In the genomic region with DNA sequence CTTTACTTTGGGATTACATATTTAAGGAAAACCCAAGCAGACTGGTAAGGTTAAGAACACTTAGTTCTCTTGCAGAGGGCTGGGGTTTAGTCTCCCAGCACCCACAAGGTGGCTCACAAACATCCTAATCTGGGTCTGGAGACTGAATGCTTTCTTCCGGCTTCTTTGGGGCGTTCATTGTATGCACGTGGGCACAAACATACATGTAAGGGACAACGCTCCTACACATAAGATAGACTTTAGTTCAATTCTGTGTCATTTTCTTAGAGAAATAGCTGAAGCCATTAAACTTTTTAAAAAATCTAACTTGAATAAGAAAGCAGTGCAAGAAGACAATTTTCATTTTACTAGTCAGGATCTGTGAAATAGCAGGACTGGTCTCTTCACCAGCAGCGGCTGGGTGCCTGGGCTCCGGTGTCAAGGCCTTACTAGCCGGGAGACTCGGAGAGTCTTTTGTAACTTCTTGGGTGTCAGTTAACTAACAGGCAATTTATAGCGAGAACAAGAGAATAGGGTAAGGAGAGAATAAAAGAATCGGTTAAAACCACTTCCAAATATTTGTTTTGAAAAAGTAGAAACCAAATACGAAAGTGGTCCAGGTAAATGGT, we compare ENCODE assay signal across 8 mouse cellular contexts. TPM values are rescaled to one million over a fixed set of nuclear protein-coding genes. Genes with fewer than 3 reads are reported as not detected.
A peak's percentile ranks its signal among the peaks of the same experiment; 100 is the strongest.
DNase-seq lines count a peak whose midpoint lies in the region; ATAC-seq and TF ChIP-seq lines count a peak whose summit lies in the region.

No protein-coding gene starts in this region.

- peaks cover 10% of the 10 kb centered on the region for H3K36me3 ChIP-seq in heart, embryonic 11.5 days (ENCODE audit: control insufficient read depth, insufficient read depth, low read length)
- H3K36me3 ChIP-seq in E14TG2a.4 (ENCODE audit: insufficient read depth, low read length): peaks cover 47% of the 10 kb centered on the region
- peaks cover 23% of the 10 kb centered on the region for H3K36me3 ChIP-seq in embryonic facial prominence, embryonic 12.5 days
- H3K36me3 ChIP-seq in intestine, postnatal 0 days (ENCODE audit: control insufficient read depth, insufficient read depth): peaks cover 15% of the 10 kb centered on the region
- H3K36me3 ChIP-seq in midbrain, embryonic 16.5 days (ENCODE audit: control insufficient read depth, insufficient read depth, low read length): peaks cover 7% of the 10 kb centered on the region

- H3K9me3 ChIP-seq in heart, embryonic 11.5 days (replicated peaks; ENCODE audit: control insufficient read depth, low read length): no peaks in the 10 kb centered on the region
- no peaks in the 10 kb centered on the region for H3K9me3 ChIP-seq in E14TG2a.4 (ENCODE audit: low read length)
- H3K9me3 ChIP-seq in embryonic facial prominence, embryonic 12.5 days: no peaks in the 10 kb centered on the region
- H3K9me3 ChIP-seq in intestine, postnatal 0 days (ENCODE audit: control insufficient read depth): no peaks in the 10 kb centered on the region
- no peaks in the 10 kb centered on the region for H3K9me3 ChIP-seq in midbrain, embryonic 16.5 days (replicated peaks; ENCODE audit: control insufficient read depth, low read length, poor library complexity, severe bottlenecking)

- intact Hi-C loops in heart, postnatal 36 days (cut with DNase I): loop anchor here (2.0 to 5.0 kb wide), 3 partner anchors 41 to 181 kb away; a partner anchor contains a TSS

- H3K4me3 ChIP-seq in heart, embryonic 11.5 days (ENCODE audit: low read depth, low read length): peak overlapping the region; percentile 87
- peak overlapping the region; percentile 94 for H3K4me3 ChIP-seq in E14TG2a.4 (replicated peaks; ENCODE audit: low read length)
- H3K4me3 ChIP-seq in embryonic facial prominence, embryonic 12.5 days: peak overlapping the region; percentile 81
- peak overlapping the region; percentile 80 for H3K4me3 ChIP-seq in intestine, postnatal 0 days (ENCODE audit: low read depth, low read length)
- peak overlapping the region; percentile 86 for H3K4me3 ChIP-seq in midbrain, embryonic 16.5 days (ENCODE audit: low read depth, low read length)

- peaks cover 5% of the 10 kb centered on the region; the same call in 1 of the 2 replicates for H3K4me1 ChIP-seq in heart, embryonic 11.5 days (ENCODE audit: control insufficient read depth, insufficient read depth, low read length)
- peaks cover 52% of the 10 kb centered on the region for H3K4me1 ChIP-seq in E14TG2a.4 (replicated peaks; ENCODE audit: low read depth, low read length)
- H3K4me1 ChIP-seq in embryonic facial prominence, embryonic 12.5 days: peaks cover 9% of the 10 kb centered on the region; the same call in 1 of the 2 replicates
- H3K4me1 ChIP-seq in intestine, postnatal 0 days (replicated peaks; ENCODE audit: control insufficient read depth, insufficient read depth, low read length): no peaks in the 10 kb centered on the region
- peaks cover 20% of the 10 kb centered on the region for H3K4me1 ChIP-seq in midbrain, embryonic 16.5 days (ENCODE audit: control insufficient read depth, insufficient read depth, low read length)

- peak overlapping the region; percentile 91 for H3K9ac ChIP-seq in heart, embryonic 11.5 days (ENCODE audit: low read depth, low read length)
- H3K9ac ChIP-seq in embryonic facial prominence, embryonic 12.5 days: peak overlapping the region; percentile 73
- peak overlapping the region; percentile 81 for H3K9ac ChIP-seq in intestine, postnatal 0 days (ENCODE audit: low read depth, low read length)
- H3K9ac ChIP-seq in midbrain, embryonic 16.5 days (ENCODE audit: low read depth, low read length): peak overlapping the region; percentile 77

- DNase-seq in heart, postnatal 36 days: no peak
- no peak for DNase-seq in right cerebral cortex, adult 2 months (ENCODE audit: low spot score in 2 of 2)
- no peak for DNase-seq in urinary bladder, postnatal 10 days (ENCODE audit: low spot score)

- peak overlapping the region; percentile 81 for H3K4me2 ChIP-seq in heart, embryonic 11.5 days
- peak overlapping the region; percentile 89 for H3K4me2 ChIP-seq in embryonic facial prominence, embryonic 12.5 days (replicated peaks)
- peak overlapping the region; percentile 93 for H3K4me2 ChIP-seq in intestine, postnatal 0 days (replicated peaks; ENCODE audit: low read depth)
- peak overlapping the region; percentile 68 for H3K4me2 ChIP-seq in midbrain, embryonic 16.5 days (ENCODE audit: low read length)

- no peak for ATAC-seq in heart, embryonic 11.5 days (replicated peaks; ENCODE audit: insufficient number of reproducible peaks, low FRiP score, low TSS enrichment)
- ATAC-seq in embryonic facial prominence, embryonic 12.5 days (ENCODE audit: insufficient number of reproducible peaks, insufficient read depth, low FRiP score, low TSS enrichment): no peak
- no peak for ATAC-seq in intestine, postnatal 0 days
- no peak for ATAC-seq in midbrain, embryonic 16.5 days

- no peaks in the 10 kb centered on the region for H3K27me3 ChIP-seq in heart, embryonic 11.5 days (ENCODE audit: control insufficient read depth, insufficient read depth, low read length)
- no peaks in the 10 kb centered on the region for H3K27me3 ChIP-seq in E14TG2a.4 (ENCODE audit: insufficient read depth, low read length)
- no peaks in the 10 kb centered on the region for H3K27me3 ChIP-seq in embryonic facial prominence, embryonic 12.5 days
- H3K27me3 ChIP-seq in intestine, postnatal 0 days (replicated peaks; ENCODE audit: control insufficient read depth, insufficient read depth, low read length): no peaks in the 10 kb centered on the region
- no peaks in the 10 kb centered on the region for H3K27me3 ChIP-seq in midbrain, embryonic 16.5 days (ENCODE audit: control insufficient read depth, insufficient read depth, low read depth, low read length)

- TF ChIP-seq CTCF in E14TG2a.4 (conservative IDR thresholded peaks at IDR 0.05; ENCODE audit: low read length): no peak
- peak; percentile 42 for TF ChIP-seq CTCF in intestine, postnatal 0 days (IDR thresholded peaks at IDR 0.05; ENCODE audit: low read depth)

- WGBS in heart, embryonic 11.5 days (ENCODE audit: insufficient replicate concordance): 1% methylated on average over 11 of the region's 11 CpGs
- WGBS in embryonic facial prominence, embryonic 12.5 days: under 1% methylated on average over 11 of the region's 11 CpGs
- WGBS in intestine, postnatal 0 days: under 1% methylated on average over 11 of the region's 11 CpGs
- WGBS in midbrain, embryonic 16.5 days: 1% methylated on average over 11 of the region's 11 CpGs

- H3K27ac ChIP-seq in heart, embryonic 11.5 days (ENCODE audit: low read depth, low read length): peak overlapping the region; percentile 69; the same call in 1 of the 2 replicates
- H3K27ac ChIP-seq in embryonic facial prominence, embryonic 12.5 days: peak overlapping the region; percentile 98; the same call in 1 of the 2 replicates
- no peak overlapping the region for H3K27ac ChIP-seq in intestine, postnatal 0 days (ENCODE audit: low read depth, low read length)
- H3K27ac ChIP-seq in midbrain, embryonic 16.5 days (ENCODE audit: low read length): no peak overlapping the region; the same call in 1 of the 2 replicates

RNA-seq across cellular contexts. Expression of a gene that starts 0.7 kb away (rescaled TPM):
- 84.5 and 88.2 TPM in 2 replicates for polyA plus RNA-seq in heart, embryonic 11.5 days (2014; fragmentation: Nextera tagmentation; extraction: Ambion mirVana)
- total RNA-seq in heart, postnatal 36 days (2021): 10 to 100 TPM; 69.0 to 72.7 TPM
- 121 and 133 TPM in 2 replicates for polyA plus RNA-seq in embryonic facial prominence, embryonic 12.5 days (2016; fragmentation: Nextera tagmentation; extraction: Ambion mirVana)
- 19.0 and 23.8 TPM in 2 replicates for polyA plus RNA-seq in intestine, postnatal 0 days (2015; fragmentation: Nextera tagmentation; extraction: Ambion mirVana)
- 55.2 and 62.5 TPM in 2 replicates for polyA plus RNA-seq in midbrain, embryonic 16.5 days (2015; fragmentation: Nextera tagmentation; extraction: Ambion mirVana)

RNA-seq across cellular contexts. Expression of a gene that starts 1.2 kb away (rescaled TPM):
- polyA plus RNA-seq in heart, embryonic 11.5 days (2014; fragmentation: Nextera tagmentation; extraction: Ambion mirVana): 86.6 and 116 TPM in 2 replicates
- total RNA-seq in heart, postnatal 36 days (2021): 100 to 1,000 TPM; 129 to 154 TPM
- 156 and 160 TPM in 2 replicates for polyA plus RNA-seq in embryonic facial prominence, embryonic 12.5 days (2016; fragmentation: Nextera tagmentation; extraction: Ambion mirVana)
- polyA plus RNA-seq in intestine, postnatal 0 days (2015; fragmentation: Nextera tagmentation; extraction: Ambion mirVana): 71.1 and 83.4 TPM in 2 replicates
- 98.4 and 115 TPM in 2 replicates for polyA plus RNA-seq in midbrain, embryonic 16.5 days (2015; fragmentation: Nextera tagmentation; extraction: Ambion mirVana)

RNA-seq across cellular contexts. Expression of a gene that starts 27.3 kb away (rescaled TPM):
- polyA plus RNA-seq in heart, embryonic 11.5 days (2014; fragmentation: Nextera tagmentation; extraction: Ambion mirVana): 2.2 and 3.5 TPM in 2 replicates
- total RNA-seq in heart, postnatal 36 days (2021): 10 to 100 TPM; 32.3 to 35.8 TPM
- polyA plus RNA-seq in embryonic facial prominence, embryonic 12.5 days (2016; fragmentation: Nextera tagmentation; extraction: Ambion mirVana): 4.8 and 5.4 TPM in 2 replicates
- polyA plus RNA-seq in intestine, postnatal 0 days (2015; fragmentation: Nextera tagmentation; extraction: Ambion mirVana): 1.0 and 1.5 TPM in 2 replicates
- 6.9 and 7.3 TPM in 2 replicates for polyA plus RNA-seq in midbrain, embryonic 16.5 days (2015; fragmentation: Nextera tagmentation; extraction: Ambion mirVana)

RNA-seq across cellular contexts. Expression of a gene that starts 42.5 kb away (rescaled TPM):
- 20.5 and 20.7 TPM in 2 replicates for polyA plus RNA-seq in heart, embryonic 11.5 days (2014; fragmentation: Nextera tagmentation; extraction: Ambion mirVana)
- total RNA-seq in heart, postnatal 36 days (2021): 1 to 10 TPM; 2.9 to 3.3 TPM
- 32.7 and 32.8 TPM in 2 replicates for polyA plus RNA-seq in embryonic facial prominence, embryonic 12.5 days (2016; fragmentation: Nextera tagmentation; extraction: Ambion mirVana)
- polyA plus RNA-seq in intestine, postnatal 0 days (2015; fragmentation: Nextera tagmentation; extraction: Ambion mirVana): 6.2 and 6.7 TPM in 2 replicates
- 19.2 and 20.4 TPM in 2 replicates for polyA plus RNA-seq in midbrain, embryonic 16.5 days (2015; fragmentation: Nextera tagmentation; extraction: Ambion mirVana)

RNA-seq across cellular contexts. Expression of a gene that starts 48.5 kb away (rescaled TPM):
- 60.5 and 68.8 TPM in 2 replicates for polyA plus RNA-seq in heart, embryonic 11.5 days (2014; fragmentation: Nextera tagmentation; extraction: Ambion mirVana)
- 10 to 100 TPM; 55.0 to 67.6 TPM for total RNA-seq in heart, postnatal 36 days (2021)
- 31.2 and 31.4 TPM in 2 replicates for polyA plus RNA-seq in embryonic facial prominence, embryonic 12.5 days (2016; fragmentation: Nextera tagmentation; extraction: Ambion mirVana)
- polyA plus RNA-seq in intestine, postnatal 0 days (2015; fragmentation: Nextera tagmentation; extraction: Ambion mirVana): 24.9 and 28.0 TPM in 2 replicates
- 95.1 and 106 TPM in 2 replicates for polyA plus RNA-seq in midbrain, embryonic 16.5 days (2015; fragmentation: Nextera tagmentation; extraction: Ambion mirVana)

Comparison
In these comparisons a context has a peak if more than half of its experiments do, and no peak if none do; other contexts are left out.
1. H3K27ac ChIP-seq: peak in heart, embryonic 11.5 days (single experiment) and embryonic facial prominence, embryonic 12.5 days (single experiment); none in intestine, postnatal 0 days (single experiment) and midbrain, embryonic 16.5 days (single experiment).
2. Peak in every context shown above with its lines, with median percentiles within 50 percentile points of each other: H3K4me2 ChIP-seq, H3K4me3 ChIP-seq and H3K9ac ChIP-seq.